Mouse (Mus musculus) erythroid progenitor cell, adult 5-6 weeks (primary cell): ENCODE measurements around the gene Acin1. TPM values are rescaled to one million over a fixed set of nuclear protein-coding genes. Genes with fewer than 3 reads are reported as not detected.
"Not testable (repeated sequence)": the region's sequence is repeated elsewhere in the genome, so short reads cannot be mapped to it uniquely, and the experiment has no call there.

Experiments used
- ATAC-seq: replicated peaks from 2 replicates; pipeline ENCODE4 v1.8.0; 2016; ENCODE audit warnings: moderate number of reproducible peaks, mild to moderate bottlenecking, moderate TSS enrichment, inconsistent platforms; ENCODE audit not compliant: poor library complexity, low FRiP score, severe bottlenecking
- total RNA-seq, 2 experiments: library from RNA; stranded (forward) in 1 of 2; stranded (reverse) in 1 of 2; fragments of 150-400 nt in 1 of 2; fragments of 186-747, 209-891 nt in 1 of 2; gene quantifications; 2 replicates each; pipeline versions ENCODE4 v1.2.3 to v1.2.4; 2015 to 2017; ENCODE audit warnings: low replicate concordance in 2 of 2

Acin1 gene
- total RNA-seq, 2 experiments from 2014 or later = 153 to 431 TPM

GRCm38 (mm10) chr14:54617152-54617896 is 69.4 kb downstream of the Acin1 start:
- peak; percentile 72 for ATAC-seq

- ATAC-seq = no peak
These were observed 70.4 kb downstream of the Acin1 start for GRCm38 (mm10) chr14:54616226-54616825.

DNA sequence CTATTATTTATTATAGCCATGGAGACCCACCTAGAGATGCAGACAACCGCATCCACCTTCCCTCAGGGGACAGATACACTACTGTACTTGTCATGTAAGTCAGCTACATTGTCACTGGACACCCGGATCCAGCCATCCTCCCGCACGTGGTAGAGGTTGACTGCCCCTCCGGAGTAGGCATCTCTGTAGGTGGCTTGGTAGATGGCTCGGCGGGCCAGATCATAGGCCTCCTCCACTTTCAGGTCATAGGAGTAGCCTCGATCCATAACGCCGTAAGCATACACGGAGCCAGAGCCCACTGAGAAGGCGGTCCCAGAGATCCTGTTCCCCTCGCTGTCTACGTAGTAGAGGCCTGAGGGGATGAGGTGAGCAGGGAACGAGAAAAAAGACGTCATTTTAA is 72.6 kb downstream of the Acin1 start:
- not testable (repeated sequence) for ATAC-seq

- ATAC-seq = no peak
These were observed 76.1 kb downstream of the Acin1 start for GRCm38 (mm10) chr14:54610648-54611047.

DNA sequence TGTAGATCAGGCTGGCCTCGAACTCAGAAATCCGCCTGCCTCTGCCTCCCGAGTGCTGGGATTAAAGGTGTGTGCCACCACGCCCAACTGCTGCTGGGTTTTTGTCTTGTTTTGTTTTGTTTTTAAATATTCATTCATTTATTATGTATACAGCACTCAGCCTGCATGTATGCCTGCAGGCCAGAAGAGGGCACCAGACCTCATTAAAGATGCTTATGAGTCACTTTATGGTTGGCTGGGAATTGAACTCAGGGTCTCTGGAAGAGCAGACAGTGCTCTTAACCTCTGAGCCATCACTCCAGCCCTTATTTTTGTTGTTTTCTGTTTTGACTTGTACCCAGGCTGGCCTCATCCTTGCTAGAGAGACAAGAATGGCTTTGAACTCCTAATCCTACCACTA is 76.8 kb downstream of the Acin1 start:
- ATAC-seq = no peak

GRCm38 (mm10) chr14:54609245-54609644 is 77.5 kb downstream of the Acin1 start:
- ATAC-seq = no peak

GRCm38 (mm10) chr14:54607226-54607625 is 79.5 kb downstream of the Acin1 start:
- ATAC-seq = no peak

DNA sequence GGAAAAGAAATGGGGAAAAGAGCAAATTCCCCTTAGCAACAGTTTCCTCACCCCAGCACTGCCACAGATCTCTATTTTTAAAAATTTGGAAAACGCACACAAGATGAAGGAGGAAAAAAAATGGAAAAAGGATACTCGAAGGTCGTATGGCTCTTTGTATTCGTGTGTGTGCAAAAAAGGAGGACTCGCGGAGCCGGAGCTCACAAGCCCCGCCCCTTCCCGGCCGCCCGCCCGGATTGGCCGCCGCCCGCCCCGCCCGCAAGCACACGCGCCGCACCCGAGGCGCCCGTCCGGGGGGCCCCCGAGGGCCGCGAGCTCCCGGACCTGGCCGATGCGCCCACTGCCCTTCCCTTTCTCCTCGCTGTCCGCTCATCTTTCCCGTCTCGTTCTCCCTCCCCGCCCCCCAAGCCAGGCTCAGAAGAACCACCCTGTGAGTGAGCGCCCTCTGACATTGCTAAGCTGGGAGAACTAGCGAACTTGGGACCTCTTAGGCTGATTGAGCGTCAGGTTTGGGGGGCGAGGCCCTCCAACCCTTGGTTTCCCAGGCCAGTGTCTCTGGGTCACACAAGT is 80.9 kb downstream of the Acin1 start, which contains the start of gene 4931414P19Rik:
Gene 4931414P19Rik, minus strand, starts transcription at position 242 of the 570 bp plus-strand sequence.
- peak; percentile 66 for ATAC-seq

- no peak for ATAC-seq
These were observed 83.0 kb downstream of the Acin1 start for GRCm38 (mm10) chr14:54603686-54604085.

GRCm38 (mm10) chr14:54603038-54603654 is 83.6 kb downstream of the Acin1 start:
- peak; percentile 97 for ATAC-seq

GRCm38 (mm10) chr14:54602613-54603012 is 84.1 kb downstream of the Acin1 start:
- ATAC-seq = peak; percentile 10; the same call in 1 of the 2 replicates

DNA sequence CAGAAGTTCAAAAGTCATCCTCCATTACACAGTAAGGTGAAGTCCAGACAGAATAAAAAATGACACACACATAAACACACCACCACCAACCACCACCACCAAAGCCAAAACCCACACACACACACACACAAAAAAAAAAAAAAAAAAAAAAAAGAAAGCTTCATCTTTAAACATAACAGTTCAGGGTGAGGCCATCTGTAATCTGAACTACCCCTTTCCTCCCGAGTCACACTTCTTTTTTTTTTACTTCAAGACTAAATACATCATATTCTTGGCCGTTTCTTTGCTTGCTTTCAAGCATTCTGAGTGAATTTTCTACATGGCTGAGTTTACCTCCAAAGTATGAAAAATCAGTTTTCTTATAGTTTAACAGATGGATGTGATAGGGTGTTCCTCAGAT is 85.1 kb downstream of the Acin1 start:
- ATAC-seq = no peak

GRCm38 (mm10) chr14:54597084-54597483 is 89.6 kb downstream of the Acin1 start:
- no peak for ATAC-seq

DNA sequence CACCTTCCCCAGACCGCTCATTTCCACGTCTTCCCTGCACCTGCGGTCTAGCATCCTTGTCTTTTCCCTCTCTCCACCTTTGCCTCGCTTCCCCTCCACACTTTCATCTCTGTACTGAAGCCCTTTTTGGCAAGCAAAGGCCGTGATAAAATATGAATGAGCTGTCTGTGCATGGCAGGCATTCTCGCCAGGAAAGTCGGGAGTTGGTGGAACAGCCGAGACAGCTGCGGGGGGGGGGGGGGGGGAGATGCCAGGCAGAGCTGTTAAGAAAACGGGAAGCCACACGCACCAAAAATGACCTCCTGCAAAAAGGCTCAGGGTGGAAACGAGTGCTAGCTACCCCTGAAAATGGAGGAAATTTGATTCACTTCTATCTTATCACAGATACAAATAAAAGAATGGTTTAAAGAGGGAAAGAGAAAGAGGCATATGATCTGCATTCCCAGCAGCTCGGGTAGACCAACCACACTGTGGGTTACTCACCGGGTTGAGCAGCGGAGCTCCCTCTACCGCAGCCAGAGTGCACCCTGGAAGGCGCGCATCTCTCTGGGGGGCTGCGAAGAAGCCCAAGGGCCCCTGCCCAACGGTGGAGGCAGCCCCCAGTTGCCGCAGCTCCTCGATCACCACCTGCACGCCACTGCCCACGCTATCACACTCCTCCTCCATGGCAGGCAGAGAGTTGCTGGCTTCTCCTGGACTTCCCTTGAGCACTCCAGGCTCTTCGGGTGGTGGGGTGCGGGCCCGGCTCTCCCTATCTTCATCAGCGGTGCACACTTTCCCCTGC is 91.9 kb downstream of the Acin1 start:
- no peak for ATAC-seq

DNA sequence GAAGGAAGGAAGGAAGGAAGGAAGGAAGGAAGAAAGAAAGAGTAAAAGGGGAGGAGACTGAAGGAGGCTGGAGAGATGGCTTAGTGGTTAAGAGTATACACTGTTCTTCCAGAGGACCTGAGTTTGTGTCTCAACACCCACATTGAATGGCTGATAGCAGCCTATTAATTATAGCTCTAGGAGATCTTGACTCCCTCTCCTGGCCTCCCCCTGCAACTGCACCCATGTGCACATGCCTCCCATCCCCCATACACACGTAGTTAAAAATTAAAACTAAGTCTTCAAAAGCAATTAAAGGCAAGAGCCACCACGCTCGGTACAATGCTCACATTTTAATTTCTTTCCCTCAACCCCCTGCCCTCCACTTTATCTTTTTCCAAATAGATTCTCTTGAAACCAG is 92.7 kb downstream of the Acin1 start:
- ATAC-seq = no peak

DNA sequence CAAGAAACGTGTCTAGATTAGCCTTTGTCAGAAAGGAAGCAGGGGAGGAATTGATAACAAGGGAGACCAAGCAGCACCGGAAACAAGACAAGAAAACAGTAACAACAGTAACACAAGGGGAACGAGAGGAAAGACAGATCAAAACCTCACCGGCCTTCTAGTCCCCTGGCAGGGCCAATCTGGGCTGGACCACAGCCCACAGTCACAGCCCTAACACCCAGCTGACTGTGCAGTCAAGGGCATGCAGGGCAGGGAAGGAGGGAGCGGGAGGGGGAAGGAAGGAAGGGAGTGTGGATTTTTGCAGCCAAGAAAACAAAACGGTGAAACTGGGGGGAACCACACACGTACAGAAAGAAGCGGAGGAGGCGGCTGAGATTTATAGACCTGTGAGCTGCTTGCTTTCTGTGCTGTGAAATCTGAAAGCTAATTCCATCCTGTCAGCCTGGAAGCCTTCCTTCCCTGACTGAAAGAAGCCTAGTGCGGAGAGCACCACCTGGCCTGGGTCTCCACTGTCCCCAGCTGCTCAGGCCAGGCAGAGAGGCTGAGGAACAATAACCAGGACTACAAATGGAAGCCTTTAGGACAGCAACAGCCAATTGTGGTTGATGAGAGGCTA is 94.3 kb downstream of the Acin1 start:
- no peak for ATAC-seq
